Mouse (Mus musculus) brain, adult 2 months (tissue): Measurements from ENCODE around the gene Krt86.

Experiments used
- DNase-seq: peaks from one replicate; pipeline ENCODE4 v3.0.0; 2011; ENCODE audit warnings: low read depth, low spot score

Krt86 gene

GRCm38 (mm10) chr15:101472952-101473528 is at the start of gene Krt86:
TSS of gene Krt86 (plus strand) at chr15:101473478.
- no peak for DNase-seq

- DNase-seq = no peak
Measured at GRCm38 (mm10) chr15:101424914-101425313, 48.4 kb upstream of the Krt86 start.

- no peak for DNase-seq
Measured at GRCm38 (mm10) chr15:101436611-101437010, 36.7 kb upstream of the Krt86 start.

- no peak for DNase-seq
Measured at GRCm38 (mm10) chr15:101438555-101438954, 34.7 kb upstream of the Krt86 start, which contains the start of gene Krt87. TSS of gene Krt87 (minus strand) at chr15:101438804.

GRCm38 (mm10) chr15:101440837-101441236 is 32.4 kb upstream of the Krt86 start:
- peak; percentile 45 for DNase-seq

- DNase-seq = no peak
Measured at GRCm38 (mm10) chr15:101446572-101446971, 26.7 kb upstream of the Krt86 start.

GRCm38 (mm10) chr15:101447444-101447843 is 25.8 kb upstream of the Krt86 start, which contains the start of gene Krt88:
TSS of gene Krt88 (plus strand) at chr15:101447744.
- no peak for DNase-seq

- peak; percentile 69 for DNase-seq
Measured at GRCm38 (mm10) chr15:101453093-101453736, 20.1 kb upstream of the Krt86 start.

- no peak for DNase-seq
Measured at GRCm38 (mm10) chr15:101454774-101455173, 18.5 kb upstream of the Krt86 start.

- DNase-seq = no peak
Measured at GRCm38 (mm10) chr15:101455292-101455691, 18.0 kb upstream of the Krt86 start.

- no peak for DNase-seq
Measured at GRCm38 (mm10) chr15:101455891-101456290, 17.4 kb upstream of the Krt86 start.

GRCm38 (mm10) chr15:101458361-101458930 is 14.8 kb upstream of the Krt86 start:
- no peak for DNase-seq

GRCm38 (mm10) chr15:101459283-101459682 is 14.0 kb upstream of the Krt86 start:
- DNase-seq = no peak

- no peak for DNase-seq
Measured at GRCm38 (mm10) chr15:101463651-101464050, 9.6 kb upstream of the Krt86 start, which contains the start of gene Krt81. TSS of gene Krt81 (minus strand) at chr15:101463751.

GRCm38 (mm10) chr15:101469093-101469492 is 4.2 kb upstream of the Krt86 start:
- DNase-seq = no peak

GRCm38 (mm10) chr15:101479007-101479665 is 5.9 kb downstream of the Krt86 start:
- DNase-seq = peak; percentile 34

- DNase-seq = no peak
Measured at GRCm38 (mm10) chr15:101479666-101480060, 6.4 kb downstream of the Krt86 start.

- no peak for DNase-seq
Measured at GRCm38 (mm10) chr15:101482056-101482455, 8.8 kb downstream of the Krt86 start.

GRCm38 (mm10) chr15:101483646-101484045 is 10.4 kb downstream of the Krt86 start:
- DNase-seq = no peak

- DNase-seq = no peak
Measured at GRCm38 (mm10) chr15:101484939-101485338, 11.7 kb downstream of the Krt86 start.

- DNase-seq = peak; percentile 75
Measured at GRCm38 (mm10) chr15:101485911-101486635, 12.8 kb downstream of the Krt86 start.

- DNase-seq = peak; percentile 63
Measured at GRCm38 (mm10) chr15:101491431-101491830, 18.2 kb downstream of the Krt86 start, which contains the start of gene Krt83. TSS of gene Krt83 (minus strand) at chr15:101491512.
